Mouse (Mus musculus) embryo, embryonic 11.5 days (tissue): ENCODE measurements around the gene Rgl2.
"Not testable (repeated sequence)": the region's sequence is repeated elsewhere in the genome, so short reads cannot be mapped to it uniquely, and the experiment has no call there.

Experiments used
- DNase-seq: peaks from one replicate; pipeline ENCODE4 v3.0.0-alpha.2; 2012; ENCODE audit warnings: low read depth, low spot score

Gene Rgl2

GRCm38 (mm10) chr17:33948090-33948904 is 19.0 kb downstream of the Rgl2 start:
- DNase-seq: no peak

- DNase-seq: no peak
Observed at GRCm38 (mm10) chr17:33948905-33949537, 19.7 kb downstream of the Rgl2 start.

- no peak for DNase-seq
Observed at GRCm38 (mm10) chr17:33950131-33950625, 20.8 kb downstream of the Rgl2 start.

GRCm38 (mm10) chr17:33951021-33951946 is 21.9 kb downstream of the Rgl2 start, which contains the start of gene B3galt4:
Gene B3galt4 (minus strand): TSS chr17:33951488.
- peak; percentile 88 for DNase-seq

GRCm38 (mm10) chr17:33952015-33952414 is 22.7 kb downstream of the Rgl2 start:
- DNase-seq: not testable (repeated sequence)

GRCm38 (mm10) chr17:33952879-33953278 is 23.5 kb downstream of the Rgl2 start:
- no peak for DNase-seq

GRCm38 (mm10) chr17:33953310-33953709 is 24.0 kb downstream of the Rgl2 start:
- DNase-seq: no peak

GRCm38 (mm10) chr17:33953961-33954565 is 24.7 kb downstream of the Rgl2 start:
- no peak for DNase-seq

GRCm38 (mm10) chr17:33954646-33955554 is 25.6 kb downstream of the Rgl2 start:
- DNase-seq: no peak

GRCm38 (mm10) chr17:33955555-33956214 is 26.3 kb downstream of the Rgl2 start, which contains the start of the genes Vps52 and Rps18:
Gene Vps52 (plus strand): TSS chr17:33955812.
Gene Rps18 (minus strand): TSS chr17:33956001.
- DNase-seq: peak; percentile 94

- DNase-seq: no peak
Observed at GRCm38 (mm10) chr17:33956336-33956735, 27.0 kb downstream of the Rgl2 start.

GRCm38 (mm10) chr17:33957493-33957892 is 28.1 kb downstream of the Rgl2 start:
- no peak for DNase-seq

GRCm38 (mm10) chr17:33958451-33958850 is 29.1 kb downstream of the Rgl2 start:
- DNase-seq: no peak

- no peak for DNase-seq
Observed at GRCm38 (mm10) chr17:33959135-33959534, 29.8 kb downstream of the Rgl2 start.

- no peak for DNase-seq
Observed at GRCm38 (mm10) chr17:33959948-33960347, 30.6 kb downstream of the Rgl2 start.

GRCm38 (mm10) chr17:33962876-33963275 is 33.5 kb downstream of the Rgl2 start:
- no peak for DNase-seq

- no peak for DNase-seq
Observed at GRCm38 (mm10) chr17:33965082-33965845, 35.9 kb downstream of the Rgl2 start.

- DNase-seq: no peak
Observed at GRCm38 (mm10) chr17:33965846-33966550, 36.7 kb downstream of the Rgl2 start.
